In the genomic region with DNA sequence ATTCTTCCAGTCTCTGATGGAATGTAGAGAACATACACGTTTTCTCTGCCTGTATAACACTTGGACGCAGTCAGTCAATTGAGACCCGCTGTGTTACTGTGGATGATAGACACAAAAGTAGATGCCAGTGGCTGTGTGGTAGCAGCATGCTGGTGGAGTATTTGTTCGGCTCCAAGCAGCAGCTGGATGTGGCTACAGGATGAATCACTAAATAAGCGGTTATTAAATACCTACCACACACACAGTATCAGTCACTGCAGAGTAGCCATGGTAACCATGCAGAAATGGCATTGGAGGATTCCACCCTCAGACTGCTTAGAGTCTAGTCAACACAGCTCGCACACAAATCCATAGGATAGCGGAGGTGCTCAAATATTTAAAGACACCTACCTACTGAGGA, we compare ENCODE assay signal across 24 mouse cellular contexts.
"Had no signal": no experiment of that assay in that cellular context is flagged by ENCODE, and none has a peak within 500 bp of the region (broad histone marks: within the 10 kb centered on the region; RNA-seq: fewer than 3 reads in every experiment).

No protein-coding gene starts in this region.

- H3K4me3 ChIP-seq: heart, adult 2 months; heart, embryonic 13.5 days; heart, embryonic 15.5 days; hindbrain, embryonic 15.5 days; kidney, embryonic 15.5 days; limb, embryonic 13.5 days; limb, embryonic 15.5 days had no signal

- H3K9me3 ChIP-seq: heart, embryonic 13.5 days; heart, embryonic 15.5 days; hindbrain, embryonic 15.5 days; kidney, embryonic 15.5 days; limb, embryonic 13.5 days; limb, embryonic 15.5 days had no signal

- H3K9ac ChIP-seq: heart, embryonic 13.5 days; heart, embryonic 15.5 days; hindbrain, embryonic 15.5 days; kidney, embryonic 15.5 days; limb, embryonic 13.5 days; limb, embryonic 15.5 days had no signal

- H3K4me1 ChIP-seq: heart, embryonic 15.5 days had no signal

- H3K27ac ChIP-seq: heart, adult 2 months; heart, embryonic 13.5 days; heart, embryonic 15.5 days; hindbrain, embryonic 15.5 days; hindbrain, postnatal 0 days; kidney, embryonic 15.5 days; kidney, postnatal 0 days; limb, embryonic 13.5 days; limb, embryonic 15.5 days had no signal

- H3K36me3 ChIP-seq: heart, embryonic 13.5 days; heart, embryonic 15.5 days; hindbrain, embryonic 15.5 days; kidney, embryonic 15.5 days had no signal

- H3K4me2 ChIP-seq: heart, embryonic 11.5 days; heart, embryonic 13.5 days; heart, embryonic 15.5 days; hindbrain, embryonic 15.5 days; kidney, embryonic 15.5 days; limb, embryonic 13.5 days; limb, embryonic 15.5 days had no signal

- H3K27me3 ChIP-seq: heart, embryonic 13.5 days; heart, embryonic 15.5 days; hindbrain, embryonic 15.5 days; kidney, embryonic 15.5 days; limb, embryonic 13.5 days; limb, embryonic 15.5 days had no signal

- DNase-seq: gastrocnemius, postnatal 14 days; gastrocnemius, postnatal 36 days; heart, adult 11 months; heart, adult 2 months; heart, postnatal 14 days; heart, postnatal 36 days; kidney, adult 11 months; kidney, adult 2 months; kidney, adult 9 months; kidney, postnatal 14 days; kidney, postnatal 36 days; layer of hippocampus, adult 9-11 months; layer of hippocampus, postnatal 36 days; left cerebral cortex, postnatal 4 days had no signal

- ATAC-seq: hindbrain, postnatal 0 days; intestine, embryonic 16.5 days had no signal
